Mouse (Mus musculus): ENCODE results near the gene Mtmr3. TPM values are rescaled to one million over a fixed set of nuclear protein-coding genes. Genes with fewer than 3 reads are reported as not detected.

Mtmr3 gene
- total RNA-seq, 1 experiment from 2014 or later, result 60.3 TPM

DNA sequence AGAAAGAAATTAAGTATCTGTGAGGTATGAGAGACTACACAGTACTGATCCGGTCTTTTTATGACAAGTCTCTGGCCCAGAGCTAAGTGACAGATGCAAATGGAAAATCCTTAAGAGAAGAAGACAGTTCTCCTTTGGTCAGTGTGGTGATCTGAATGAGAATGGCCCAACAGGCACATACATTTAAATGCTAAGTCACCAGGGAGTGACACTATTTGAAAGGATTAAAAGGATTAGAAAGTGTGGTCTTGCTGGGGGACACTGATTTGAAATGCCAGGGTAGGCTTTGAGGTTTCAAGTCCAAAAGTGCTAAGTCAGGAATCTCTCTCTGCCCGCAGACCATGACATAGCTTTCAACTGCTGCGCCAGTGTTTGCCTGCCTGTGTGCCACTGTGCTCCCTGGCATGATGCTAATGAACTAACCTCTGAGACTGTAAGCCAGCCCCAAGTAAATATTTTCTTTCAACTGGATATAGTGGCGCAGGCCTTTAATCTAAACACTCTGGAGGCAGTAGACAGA is 99.6 kb downstream of the Mtmr3 start:
- ATAC-seq (replicated peaks in 1 of 2; ENCODE audit: insufficient read depth in 1 of 2, low FRiP score in 2 of 2, low TSS enrichment in 1 of 2, low read depth in 1 of 2, poor library complexity in 2 of 2, severe bottlenecking in 2 of 2), result no peak

DNA sequence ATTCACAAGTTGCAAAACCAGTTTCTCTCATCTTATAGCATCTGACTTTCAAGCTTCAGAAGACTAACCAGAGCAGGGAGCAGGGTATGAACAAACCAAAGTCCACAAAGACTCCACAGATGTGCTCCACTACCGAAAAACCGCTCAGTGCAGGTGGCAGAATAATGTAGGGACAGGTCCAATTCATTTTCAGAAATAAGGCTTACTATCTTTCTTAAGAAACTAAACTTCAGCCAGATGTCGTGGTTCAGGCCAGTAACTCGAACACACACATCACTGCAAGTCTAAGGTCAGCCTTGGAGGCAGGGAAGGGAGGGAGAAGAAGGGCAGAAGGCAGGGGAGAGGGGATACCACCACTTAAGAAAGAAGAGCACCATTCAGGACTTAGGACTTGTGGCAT is 105.5 kb downstream of the Mtmr3 start:
- ATAC-seq (replicated peaks in 1 of 2; ENCODE audit: insufficient read depth in 1 of 2, low FRiP score in 2 of 2, low TSS enrichment in 1 of 2, low read depth in 1 of 2, poor library complexity in 2 of 2, severe bottlenecking in 2 of 2), result no peak

GRCm38 (mm10) chr11:4488798-4489197 is 105.9 kb downstream of the Mtmr3 start:
- no peak for ATAC-seq (replicated peaks in 1 of 2; ENCODE audit: insufficient read depth in 1 of 2, low FRiP score in 2 of 2, low TSS enrichment in 1 of 2, low read depth in 1 of 2, poor library complexity in 2 of 2, severe bottlenecking in 2 of 2)

DNA sequence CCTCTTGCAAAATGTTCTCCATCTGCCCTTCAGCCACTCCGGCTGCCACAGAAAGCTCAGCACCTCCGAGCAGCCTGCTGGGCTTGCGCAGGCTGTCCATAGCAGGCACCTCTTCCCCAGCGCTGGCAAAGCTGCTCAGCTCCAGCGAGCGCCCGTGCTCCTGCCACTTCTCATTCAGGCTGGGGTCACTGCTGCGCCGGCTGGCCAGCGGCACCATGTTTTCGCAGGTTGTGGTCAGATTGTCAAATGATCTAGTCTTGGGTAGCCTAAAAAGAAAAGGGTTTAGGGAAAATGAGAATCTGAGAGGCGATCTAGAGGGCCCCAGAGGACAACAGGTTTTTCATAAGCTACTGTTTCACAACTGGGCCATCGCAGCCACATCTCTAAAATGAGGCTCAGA is 106.3 kb downstream of the Mtmr3 start:
- no peak for ATAC-seq (replicated peaks in 1 of 2; ENCODE audit: insufficient read depth in 1 of 2, low FRiP score in 2 of 2, low TSS enrichment in 1 of 2, low read depth in 1 of 2, poor library complexity in 2 of 2, severe bottlenecking in 2 of 2)

GRCm38 (mm10) chr11:4487401-4487965 is 107.2 kb downstream of the Mtmr3 start:
- ATAC-seq (replicated peaks in 1 of 2; ENCODE audit: insufficient read depth in 1 of 2, low FRiP score in 2 of 2, low TSS enrichment in 1 of 2, low read depth in 1 of 2, poor library complexity in 2 of 2, severe bottlenecking in 2 of 2), result no peak

GRCm38 (mm10) chr11:4484541-4484940 is 110.1 kb downstream of the Mtmr3 start:
- ATAC-seq (replicated peaks in 1 of 2; ENCODE audit: insufficient read depth in 1 of 2, low FRiP score in 2 of 2, low TSS enrichment in 1 of 2, low read depth in 1 of 2, poor library complexity in 2 of 2, severe bottlenecking in 2 of 2), result no peak

DNA sequence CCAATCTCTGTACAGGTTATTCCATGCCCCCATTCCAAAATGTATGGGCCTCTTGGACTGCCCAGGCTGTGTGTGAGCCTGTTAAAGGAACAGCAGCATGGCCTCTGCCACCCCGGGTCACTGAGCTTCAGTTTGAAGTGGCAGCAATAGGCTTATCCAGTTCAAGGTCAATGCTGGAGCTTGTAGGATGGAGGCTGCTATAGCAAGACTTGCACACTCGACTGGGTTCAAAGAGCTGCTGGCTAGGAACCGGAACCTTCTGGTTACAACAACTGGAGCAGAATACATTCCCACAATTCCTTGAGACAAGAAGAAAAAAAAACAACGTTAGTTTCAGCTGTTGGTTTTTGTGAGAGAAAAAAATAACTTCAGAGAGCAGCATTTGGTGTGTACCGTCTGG is 112.0 kb downstream of the Mtmr3 start:
- ATAC-seq (replicated peaks in 1 of 2; ENCODE audit: insufficient read depth in 1 of 2, low FRiP score in 2 of 2, low TSS enrichment in 1 of 2, low read depth in 1 of 2, poor library complexity in 2 of 2, severe bottlenecking in 2 of 2), result no peak

DNA sequence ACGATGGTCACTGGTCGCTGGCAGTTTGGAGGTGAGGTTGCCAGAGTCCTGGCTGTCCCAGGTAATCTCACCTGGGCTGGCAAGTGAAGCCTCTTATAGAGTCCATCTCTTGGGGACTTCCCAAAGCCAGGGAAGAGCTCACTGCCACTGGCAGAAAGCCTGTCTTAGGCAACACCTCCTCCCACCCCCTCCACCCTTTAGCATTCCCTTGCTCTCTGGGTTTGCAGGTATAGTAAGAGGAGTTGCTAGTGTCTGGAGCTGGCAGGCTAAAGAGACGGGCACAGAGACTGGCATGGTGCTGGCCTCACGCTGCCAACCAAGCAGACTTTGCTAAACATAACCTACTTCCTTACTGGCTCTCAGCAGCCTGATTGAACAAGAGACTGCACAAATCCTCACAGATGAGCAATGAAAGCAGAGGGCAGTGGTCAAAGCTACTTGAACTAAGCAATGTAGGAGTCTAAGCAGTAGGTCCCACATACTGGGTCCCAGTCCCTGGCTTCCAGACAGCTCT is 118.4 kb downstream of the Mtmr3 start:
- no peak for ATAC-seq (replicated peaks in 1 of 2; ENCODE audit: insufficient read depth in 1 of 2, low FRiP score in 2 of 2, low TSS enrichment in 1 of 2, low read depth in 1 of 2, poor library complexity in 2 of 2, severe bottlenecking in 2 of 2)

DNA sequence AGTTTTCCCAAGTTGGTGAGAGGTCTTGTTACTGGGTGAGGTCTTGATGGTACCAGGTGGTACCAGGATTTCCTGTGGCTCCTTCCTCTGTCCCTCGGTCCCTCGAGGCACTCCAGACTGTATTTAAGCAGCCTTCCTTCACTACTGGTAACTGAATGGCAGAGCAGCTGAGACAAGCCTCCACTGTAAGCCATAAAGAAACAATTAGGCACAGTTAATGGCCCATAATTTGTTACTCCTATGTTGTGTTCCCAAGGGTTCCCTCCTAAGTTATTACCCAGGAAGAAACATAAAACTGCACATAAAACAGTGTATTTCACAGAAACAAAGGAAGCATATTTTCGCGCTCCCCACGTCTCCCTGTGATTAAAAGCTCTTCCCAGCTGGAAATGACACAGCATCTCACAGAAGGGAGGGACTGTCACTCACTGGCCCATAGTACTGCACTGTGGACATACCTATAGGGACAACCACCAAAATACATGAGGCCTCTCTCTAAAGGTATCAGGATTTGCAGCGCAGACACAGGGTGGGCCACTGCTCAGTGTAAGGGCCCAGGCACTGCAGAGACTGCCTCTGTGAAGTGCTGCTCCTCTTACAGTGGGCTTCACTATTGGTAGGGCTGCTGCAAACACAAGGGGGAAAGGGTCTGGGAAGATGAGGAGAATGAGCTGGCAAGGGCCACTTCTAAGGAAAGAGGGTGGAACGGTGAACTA is 122.0 kb downstream of the Mtmr3 start:
- no peak for ATAC-seq (replicated peaks in 1 of 2; ENCODE audit: insufficient read depth in 1 of 2, low FRiP score in 2 of 2, low TSS enrichment in 1 of 2, low read depth in 1 of 2, poor library complexity in 2 of 2, severe bottlenecking in 2 of 2)

- ATAC-seq (replicated peaks in 1 of 2; ENCODE audit: insufficient read depth in 1 of 2, low FRiP score in 2 of 2, low TSS enrichment in 1 of 2, low read depth in 1 of 2, poor library complexity in 2 of 2, severe bottlenecking in 2 of 2), result no peak
Measured at GRCm38 (mm10) chr11:4471734-4472133, 122.9 kb downstream of the Mtmr3 start.

DNA sequence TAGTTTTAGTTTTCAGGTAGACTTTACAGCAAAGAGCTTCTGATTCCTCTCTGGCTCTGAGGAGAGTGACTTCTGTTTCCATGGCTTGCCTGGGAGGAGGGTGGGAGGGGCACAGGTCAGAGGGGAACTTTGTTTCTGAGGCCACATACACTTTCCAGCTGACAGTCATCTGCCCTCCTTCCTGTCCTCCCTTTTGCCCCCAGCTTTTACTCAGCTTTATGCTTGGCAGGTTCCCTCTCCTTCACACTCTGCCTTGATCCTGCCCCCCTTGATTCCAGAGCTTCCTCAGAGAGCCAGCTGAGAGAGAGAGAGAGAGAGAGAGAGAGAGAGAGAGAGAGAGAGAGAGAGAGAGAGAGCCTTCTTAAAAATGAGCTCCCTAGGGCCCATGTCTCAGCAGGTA is 123.4 kb downstream of the Mtmr3 start:
- ATAC-seq (replicated peaks in 1 of 2; ENCODE audit: insufficient read depth in 1 of 2, low FRiP score in 2 of 2, low TSS enrichment in 1 of 2, low read depth in 1 of 2, poor library complexity in 2 of 2, severe bottlenecking in 2 of 2), result no peak

GRCm38 (mm10) chr11:4469091-4469490 is 125.6 kb downstream of the Mtmr3 start:
- ATAC-seq (replicated peaks in 1 of 2; ENCODE audit: insufficient read depth in 1 of 2, low FRiP score in 2 of 2, low TSS enrichment in 1 of 2, low read depth in 1 of 2, poor library complexity in 2 of 2, severe bottlenecking in 2 of 2), result no peak

GRCm38 (mm10) chr11:4467436-4467835 is 127.2 kb downstream of the Mtmr3 start:
- ATAC-seq (replicated peaks in 1 of 2; ENCODE audit: insufficient read depth in 1 of 2, low FRiP score in 2 of 2, low TSS enrichment in 1 of 2, low read depth in 1 of 2, poor library complexity in 2 of 2, severe bottlenecking in 2 of 2), result no peak

DNA sequence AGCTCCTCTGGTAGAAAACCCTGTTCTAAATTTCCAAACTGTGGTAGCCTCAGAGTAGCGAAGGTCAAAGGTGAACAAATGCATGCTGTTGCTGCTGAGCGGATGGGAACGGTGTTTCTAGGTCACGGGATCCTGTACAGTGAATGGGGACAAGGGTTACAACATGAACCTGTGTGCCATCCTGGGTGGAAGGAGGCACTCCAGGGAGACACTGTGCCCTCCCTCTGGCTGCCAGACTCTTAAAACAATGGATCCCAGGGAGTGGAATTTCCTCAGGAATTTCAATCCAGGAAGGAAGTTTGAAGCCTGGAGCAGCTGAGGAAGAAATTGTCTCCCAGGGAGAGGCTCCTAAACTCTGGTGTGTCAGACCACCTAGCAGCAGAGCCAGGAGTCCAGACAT is 128.5 kb downstream of the Mtmr3 start:
- no peak for ATAC-seq (replicated peaks in 1 of 2; ENCODE audit: insufficient read depth in 1 of 2, low FRiP score in 2 of 2, low TSS enrichment in 1 of 2, low read depth in 1 of 2, poor library complexity in 2 of 2, severe bottlenecking in 2 of 2)

- no peak for ATAC-seq (replicated peaks in 1 of 2; ENCODE audit: insufficient read depth in 1 of 2, low FRiP score in 2 of 2, low TSS enrichment in 1 of 2, low read depth in 1 of 2, poor library complexity in 2 of 2, severe bottlenecking in 2 of 2)
Measured at GRCm38 (mm10) chr11:4464616-4465015, 130.0 kb downstream of the Mtmr3 start.

DNA sequence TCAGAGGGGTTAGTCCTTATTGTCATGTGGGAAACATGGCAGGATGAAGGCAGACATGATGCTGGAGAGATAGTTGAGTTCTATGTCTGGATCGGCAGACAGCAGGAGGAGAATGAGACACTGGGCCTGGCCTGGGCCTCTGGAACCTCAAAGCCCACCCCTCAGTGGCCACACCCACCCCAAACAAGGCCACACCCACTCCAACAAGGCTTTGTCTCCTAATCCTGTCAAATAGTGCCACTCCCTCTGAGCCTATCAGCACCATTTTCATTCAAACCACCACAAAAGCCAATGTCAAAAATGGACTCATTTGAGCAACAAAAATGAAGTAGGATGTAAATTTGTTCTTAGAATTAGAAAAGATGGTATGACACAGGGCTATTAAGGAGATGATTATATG is 130.5 kb downstream of the Mtmr3 start:
- ATAC-seq (replicated peaks in 1 of 2; ENCODE audit: insufficient read depth in 1 of 2, low FRiP score in 2 of 2, low TSS enrichment in 1 of 2, low read depth in 1 of 2, poor library complexity in 2 of 2, severe bottlenecking in 2 of 2), result no peak

DNA sequence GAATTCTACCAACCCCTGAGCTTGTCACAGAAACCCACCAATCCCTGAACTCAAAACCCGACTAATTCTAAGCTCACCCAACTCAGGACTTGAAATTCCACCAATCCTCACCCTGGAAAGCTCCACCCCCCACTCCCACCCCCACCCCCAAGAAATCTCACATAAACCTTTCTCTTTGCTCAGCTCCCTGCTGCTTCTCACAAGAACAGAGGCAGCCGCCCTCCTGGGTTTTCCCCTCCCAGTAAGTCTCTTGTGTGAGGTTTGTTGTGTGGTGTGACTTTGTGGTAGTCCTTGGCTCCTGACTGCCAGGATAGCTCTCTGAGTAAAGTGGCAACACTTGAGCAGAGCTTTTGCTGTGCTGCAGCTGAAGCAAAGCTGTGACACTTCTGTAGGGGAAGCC is 131.8 kb downstream of the Mtmr3 start:
- ATAC-seq (replicated peaks in 1 of 2; ENCODE audit: insufficient read depth in 1 of 2, low FRiP score in 2 of 2, low TSS enrichment in 1 of 2, low read depth in 1 of 2, poor library complexity in 2 of 2, severe bottlenecking in 2 of 2), result no peak

DNA sequence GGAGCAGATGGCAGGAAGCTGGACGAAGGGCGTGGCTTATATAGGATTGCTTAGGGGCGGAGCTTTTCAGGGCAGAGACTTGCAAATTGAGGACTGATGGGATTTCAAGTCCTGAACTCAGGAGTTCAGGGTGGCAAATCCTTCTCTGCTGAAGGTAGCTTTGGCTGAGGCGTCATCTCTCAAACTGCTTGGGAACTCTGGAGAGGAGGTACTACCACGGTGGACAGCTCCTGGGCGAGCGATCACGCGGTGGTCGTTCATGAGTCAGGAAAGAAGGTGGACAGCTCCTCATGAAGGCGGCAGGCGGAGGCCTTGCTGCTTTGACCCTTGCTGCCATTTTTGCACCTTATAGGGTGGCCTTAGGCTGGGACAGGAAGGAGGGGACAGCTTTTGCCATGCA is 133.5 kb downstream of the Mtmr3 start:
- ATAC-seq (replicated peaks in 1 of 2; ENCODE audit: insufficient read depth in 1 of 2, low FRiP score in 2 of 2, low TSS enrichment in 1 of 2, low read depth in 1 of 2, poor library complexity in 2 of 2, severe bottlenecking in 2 of 2), result peak in 1 of 2 experiments; percentile 60; a peak in 1 of 4 replicates

GRCm38 (mm10) chr11:4460615-4461014 is 134.0 kb downstream of the Mtmr3 start:
- ATAC-seq (replicated peaks in 1 of 2; ENCODE audit: insufficient read depth in 1 of 2, low FRiP score in 2 of 2, low TSS enrichment in 1 of 2, low read depth in 1 of 2, poor library complexity in 2 of 2, severe bottlenecking in 2 of 2), result peak; percentile 65 to 74; a peak in 2 of 4 replicates

Measured in hematopoietic stem cell, adult 5-6 weeks (primary cell).